Comparison of ENCODE assay signal across 17 mouse cellular contexts in the genomic region with DNA sequence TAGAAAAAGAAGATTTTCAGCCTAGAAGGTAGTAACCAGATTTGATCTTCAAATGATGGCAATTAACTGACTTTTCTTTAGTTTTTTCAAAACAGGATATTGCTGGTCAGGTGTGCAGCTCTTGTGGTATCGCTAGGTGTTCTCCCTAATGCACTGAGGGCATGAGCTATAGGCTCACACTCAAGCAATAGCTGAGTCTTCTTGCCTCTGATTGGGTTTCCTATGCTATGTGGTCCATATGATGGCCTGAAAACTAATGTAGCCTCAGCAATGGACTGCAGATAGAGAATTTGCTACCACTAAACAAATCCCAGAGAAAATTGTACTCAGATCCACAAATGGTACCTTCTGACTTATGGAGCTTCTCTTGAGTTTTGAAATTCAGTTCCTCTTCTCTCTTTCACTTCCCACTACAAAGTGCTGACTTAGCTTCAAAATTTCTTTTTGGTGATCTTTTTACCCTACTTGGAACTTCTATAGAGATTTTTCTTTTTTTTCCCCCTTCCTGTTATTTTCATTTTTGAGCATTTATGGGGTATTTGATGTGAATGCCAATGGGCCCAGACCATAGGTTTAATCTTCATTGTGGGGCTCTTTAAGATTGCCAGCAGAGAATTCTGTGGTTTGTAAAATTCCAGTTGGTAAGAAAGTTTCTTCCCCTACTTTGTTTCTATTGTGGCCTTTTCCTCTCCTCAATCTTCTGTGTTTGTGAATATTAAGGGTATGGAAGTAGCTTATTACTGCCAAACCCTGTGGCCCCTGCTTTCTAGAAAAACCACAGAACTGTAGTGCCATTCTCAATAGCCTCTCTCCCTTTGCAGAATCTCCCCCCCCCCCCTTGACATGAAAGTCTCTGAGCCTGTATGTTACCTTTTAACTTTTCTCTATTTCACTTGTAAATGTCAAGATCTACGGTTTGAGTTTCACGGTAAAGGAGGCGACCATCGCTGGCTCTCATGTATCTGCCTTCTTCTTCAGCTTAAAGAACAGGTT. TPM values are rescaled to one million over a fixed set of nuclear protein-coding genes. Genes with fewer than 3 reads are reported as not detected.
DNase-seq lines count a peak whose midpoint lies in the region; ATAC-seq lines count a peak whose summit lies in the region.
"Had no signal": no experiment of that assay in that cellular context is flagged by ENCODE, and none has a peak within 500 bp of the region (broad histone marks: within the 10 kb centered on the region; RNA-seq: fewer than 3 reads in every experiment).

No protein-coding gene starts in this region.

- H3K4me3 ChIP-seq in liver, embryonic 13.5 days (replicated peaks) = no peak overlapping the region
- no peak overlapping the region for H3K4me3 ChIP-seq in liver, embryonic 12.5 days
- H3K4me3 ChIP-seq: limb, embryonic 10.5 days; lung, embryonic 15.5 days; midbrain, embryonic 15.5 days had no signal

- 78% methylated on average over 5 of the region's 5 CpGs for WGBS in liver, embryonic 13.5 days (ENCODE audit: insufficient replicate concordance)
- 79% methylated on average over 5 of the region's 5 CpGs for WGBS in liver, embryonic 12.5 days (ENCODE audit: insufficient replicate concordance)

- peak overlapping the region; percentile 13; the same call in 1 of the 2 replicates for H3K27ac ChIP-seq in liver, embryonic 13.5 days
- H3K27ac ChIP-seq in liver, embryonic 12.5 days = no peak overlapping the region
- H3K27ac ChIP-seq: limb, embryonic 10.5 days; lung, embryonic 15.5 days; midbrain, embryonic 15.5 days had no signal

- no peak for ATAC-seq in liver, embryonic 13.5 days (ENCODE audit: low read depth)
- ATAC-seq in liver, embryonic 12.5 days = no peak
- ATAC-seq in activated CD4-positive, CD25-positive, alpha-beta regulatory T cell, adult 4 months = peak; percentile 84
- peak; percentile 61 for ATAC-seq in megakaryocyte, adult 5-6 weeks (ENCODE audit: poor library complexity, severe bottlenecking)
- ATAC-seq: forebrain, embryonic 16.5 days; hindbrain, embryonic 16.5 days; midbrain, embryonic 15.5 days had no signal

- no peaks in the 10 kb centered on the region for H3K27me3 ChIP-seq in liver, embryonic 13.5 days
- no peaks in the 10 kb centered on the region for H3K27me3 ChIP-seq in liver, embryonic 12.5 days (replicated peaks)
- H3K27me3 ChIP-seq: lung, embryonic 15.5 days; midbrain, embryonic 15.5 days had no signal

- no peaks in the 10 kb centered on the region for H3K9me3 ChIP-seq in liver, embryonic 13.5 days (replicated peaks)
- H3K9me3 ChIP-seq in liver, embryonic 12.5 days (replicated peaks) = no peaks in the 10 kb centered on the region
- H3K9me3 ChIP-seq: limb, embryonic 10.5 days; lung, embryonic 15.5 days; midbrain, embryonic 15.5 days had no signal

- H3K9ac ChIP-seq in liver, embryonic 13.5 days = no peak overlapping the region
- no peak overlapping the region for H3K9ac ChIP-seq in liver, embryonic 12.5 days
- H3K9ac ChIP-seq: lung, embryonic 15.5 days; midbrain, embryonic 15.5 days had no signal

- H3K4me1 ChIP-seq in liver, embryonic 13.5 days (replicated peaks) = no peaks in the 10 kb centered on the region
- no peaks in the 10 kb centered on the region for H3K4me1 ChIP-seq in liver, embryonic 12.5 days
- H3K4me1 ChIP-seq: midbrain, embryonic 15.5 days had no signal

- no peaks in the 10 kb centered on the region for H3K36me3 ChIP-seq in liver, embryonic 13.5 days
- no peaks in the 10 kb centered on the region for H3K36me3 ChIP-seq in liver, embryonic 12.5 days
- H3K36me3 ChIP-seq: limb, embryonic 10.5 days; lung, embryonic 15.5 days; midbrain, embryonic 15.5 days had no signal

- no peak for DNase-seq in liver, embryonic 13.5 days
- peak; percentile 59 to 69 for DNase-seq in B cell, adult 2 months
- no peak for DNase-seq in frontal cortex, postnatal 25 days (ENCODE audit: low spot score in 2 of 2)
- no peak for DNase-seq in urinary bladder, postnatal 4 days (ENCODE audit: low spot score in 2 of 2)
- DNase-seq: adrenal gland, adult 8-10 months had no signal

- no peak overlapping the region for H3K4me2 ChIP-seq in liver, embryonic 13.5 days
- H3K4me2 ChIP-seq in liver, embryonic 12.5 days = no peak overlapping the region
- H3K4me2 ChIP-seq: lung, embryonic 15.5 days; midbrain, embryonic 15.5 days had no signal

RNA-seq across cellular contexts. Expression of gene Icos, which starts 36.4 kb away (rescaled TPM):
- polyA plus RNA-seq in liver, embryonic 13.5 days (2015; fragmentation: Nextera tagmentation; extraction: Ambion mirVana) = 0.59 and 0.66 TPM in 2 replicates
- 0.35 and 0.45 TPM in 2 replicates for polyA plus RNA-seq in liver, embryonic 12.5 days (2016; fragmentation: Nextera tagmentation; extraction: Ambion mirVana)
- polyA plus RNA-seq in activated CD4-positive, CD25-positive, alpha-beta regulatory T cell, adult 4 months (2017; shearing (Covaris generic)) = 100 to 1,000 TPM; 474 to 595 TPM
- 0.52 and 1.2 TPM in 2 replicates for total RNA-seq in megakaryocyte, adult 5-6 weeks (2015)
- total RNA-seq in megakaryocyte, adult 5-6 weeks (2017) = 0.18 and 1.5 TPM in 2 replicates
- polyA plus RNA-seq: limb, embryonic 10.5 days; midbrain, embryonic 15.5 days had no signal

RNA-seq across cellular contexts. Expression of gene Ctla4, which starts 54.6 kb away (rescaled TPM):
- not detected in 2 replicates for polyA plus RNA-seq in liver, embryonic 13.5 days (2015; fragmentation: Nextera tagmentation; extraction: Ambion mirVana)
- not detected in 2 replicates for polyA plus RNA-seq in liver, embryonic 12.5 days (2016; fragmentation: Nextera tagmentation; extraction: Ambion mirVana)
- 100 to 1,000 TPM; 242 to 284 TPM for polyA plus RNA-seq in activated CD4-positive, CD25-positive, alpha-beta regulatory T cell, adult 4 months (2017; shearing (Covaris generic))
- 0.16 TPM in 1 of 2 replicates, not detected in the other for total RNA-seq in megakaryocyte, adult 5-6 weeks (2015)
- total RNA-seq in megakaryocyte, adult 5-6 weeks (2017) = 0.44 and 0.65 TPM in 2 replicates
- total RNA-seq: adrenal gland, adult 8-10 months; gastrocnemius, postnatal 4 days had no signal
- polyA plus RNA-seq: forebrain, embryonic 16.5 days; heart, postnatal 0 days; hindbrain, embryonic 16.5 days; kidney, embryonic 16.5 days; limb, embryonic 10.5 days; midbrain, embryonic 15.5 days; neural tube, embryonic 14.5 days had no signal

Comparison
In these comparisons a context has a peak if more than half of its experiments do, and no peak if none do; other contexts are left out.
1. ATAC-seq: peak in activated CD4-positive, CD25-positive, alpha-beta regulatory T cell, adult 4 months (single experiment) and megakaryocyte, adult 5-6 weeks (single experiment); none in liver, embryonic 13.5 days (single experiment) and liver, embryonic 12.5 days (single experiment).
2. DNase-seq: peak in B cell, adult 2 months (2 of 2); none in liver, embryonic 13.5 days (single experiment), frontal cortex, postnatal 25 days (0 of 2) and urinary bladder, postnatal 4 days (0 of 2).
3. RNA of gene Icos, which starts 36.4 kb away (polyA plus RNA-seq): 474 to 595 TPM in activated CD4-positive, CD25-positive, alpha-beta regulatory T cell, adult 4 months; 0.59 to 0.66 TPM in liver, embryonic 13.5 days and 0.35 to 0.45 TPM in liver, embryonic 12.5 days; every median in the first group is over 100 times any median in the second.
4. RNA of gene Ctla4, which starts 54.6 kb away (polyA plus RNA-seq): 242 to 284 TPM in activated CD4-positive, CD25-positive, alpha-beta regulatory T cell, adult 4 months; not detected in liver, embryonic 13.5 days and not detected in liver, embryonic 12.5 days; every median in the first group is over 100 times any median in the second.